Mouse (Mus musculus) kidney, adult 2 months (tissue): ENCODE measurements around the gene Pex5l. TPM values are rescaled to one million over a fixed set of nuclear protein-coding genes. Genes with fewer than 3 reads are reported as not detected.

Experiments
- DNase-seq: peaks from one replicate; pipeline ENCODE4 v3.0.0; 2021
- H3K27ac ChIP-seq: fragments of 200-500 bp; 2 replicates; pipeline ENCODE4 v1.5.1; 2012; ENCODE audit warnings: low read depth, low read length, control low read depth, inconsistent platforms; ENCODE audit not compliant: insufficient read depth
- H3K27me3 ChIP-seq: fragments of 200-500 bp; replicated peaks from 2 replicates; pipeline ENCODE4 v1.6.1; 2012; ENCODE audit warnings: mild to moderate bottlenecking, moderate library complexity, low read length, inconsistent platforms; ENCODE audit not compliant: control insufficient read depth, insufficient read depth
- H3K36me3 ChIP-seq: fragments of 200-500 bp; 2 replicates; pipeline ENCODE4 v1.6.1; 2012; ENCODE audit warnings: mild to moderate bottlenecking, moderate library complexity, low read length, inconsistent platforms; ENCODE audit not compliant: control insufficient read depth, insufficient read depth
- H3K4me1 ChIP-seq: fragments of 200-500 bp; 2 replicates; pipeline ENCODE4 v1.6.1; 2011; ENCODE audit warnings: low read length; ENCODE audit not compliant: control insufficient read depth, insufficient read depth
- H3K4me3 ChIP-seq: fragments of 200-500 bp; 2 replicates; pipeline ENCODE4 v1.5.1; 2011; ENCODE audit warnings: mild to moderate bottlenecking, low read depth, low read length, control low read depth; ENCODE audit not compliant: insufficient read depth
- CTCF ChIP-seq: fragments of 200-500 bp; conservative IDR thresholded peaks from 2 replicates; pipeline ENCODE4 v1.5.1; 2011; ENCODE audit warnings: low read depth, mild to moderate bottlenecking, control low read depth, low read length, moderate library complexity, mixed read lengths; ENCODE audit not compliant: insufficient read depth, insufficient read length
- POLR2A ChIP-seq: fragments of 200-500 bp; IDR thresholded peaks from one replicate; pipeline ENCODE4 v1.6.1; 2011; ENCODE audit warnings: low read depth, low read length, control low read depth
- WGBS: fragments of 180-500 bp; shearing (Covaris S2); methylation state at CpG from one replicate; pipeline ENCODE4 v1.1.7; 2018; 5-methylcytosine and 5-hydroxymethylcytosine counted together
- polyA plus RNA-seq: library from polyadenylated mRNA; depleted of rRNA; stranded (reverse); fragments of >200 nt; gene quantifications from 2 replicates; pipeline ENCODE4 v1.2.3, GENCODE M21; 2012

Pex5l gene
- polyA plus RNA-seq, 1 experiment = 0.58 TPM

DNA sequence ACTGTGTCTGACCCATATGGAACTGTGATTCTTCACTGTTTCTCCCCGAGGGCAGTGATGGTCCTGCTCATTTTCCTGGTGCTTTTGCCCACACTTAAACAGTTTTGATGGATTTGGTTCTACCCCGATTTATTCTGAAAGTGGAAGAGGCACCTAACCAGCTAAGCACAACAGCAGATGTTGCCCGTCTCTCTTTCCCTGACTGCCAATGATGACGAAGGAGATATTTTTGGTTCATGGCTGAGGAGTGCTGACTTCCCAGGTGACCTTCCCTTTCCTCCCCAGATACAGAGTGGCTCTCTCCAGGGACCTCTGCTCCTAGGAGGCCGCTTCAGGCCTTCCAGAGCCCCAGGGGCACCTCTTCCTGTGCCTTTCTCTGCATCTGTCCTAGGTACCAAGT, 155.2 kb downstream of the Pex5l start:
- TF ChIP-seq POLR2A = no peak
- no peak for TF ChIP-seq CTCF
- WGBS = 55% methylated on average over 5 of the region's 5 CpGs
- Histone ChIP-seq H3K4me3 (no peak overlapping the region), H3K27ac (no peak overlapping the region), H3K36me3 (no peaks in the 10 kb centered on the region), H3K27me3 (no peaks in the 10 kb centered on the region), H3K4me1 (no peaks in the 10 kb centered on the region)
- DNase-seq = no peak

DNA sequence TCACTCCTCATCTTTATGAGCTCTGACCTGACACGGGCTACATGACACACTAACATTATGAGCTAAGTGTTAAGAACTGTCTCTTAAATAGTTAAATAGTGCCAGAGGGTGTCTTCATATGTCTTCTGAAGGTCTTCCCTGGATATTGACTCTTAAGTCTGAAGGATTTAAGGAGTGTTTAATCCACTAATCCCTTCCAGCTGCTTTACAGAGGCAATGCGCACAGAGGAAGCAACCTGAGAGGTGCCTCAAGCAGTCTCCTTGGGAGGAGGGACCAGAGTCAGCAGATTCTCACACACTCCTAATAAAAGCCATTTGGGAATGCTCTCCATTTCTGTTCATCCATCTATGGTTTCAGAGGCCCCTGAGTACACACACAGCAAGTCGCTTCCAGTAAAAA, 157.9 kb downstream of the Pex5l start:
- Histone ChIP-seq H3K4me3 (no peak overlapping the region), H3K27me3 (no peaks in the 10 kb centered on the region), H3K36me3 (no peaks in the 10 kb centered on the region), H3K4me1 (no peaks in the 10 kb centered on the region), H3K27ac (no peak overlapping the region)
- TF ChIP-seq POLR2A (no peak), CTCF (no peak)
- WGBS = 48% methylated on average over 3 of the region's 3 CpGs
- no peak for DNase-seq

DNA sequence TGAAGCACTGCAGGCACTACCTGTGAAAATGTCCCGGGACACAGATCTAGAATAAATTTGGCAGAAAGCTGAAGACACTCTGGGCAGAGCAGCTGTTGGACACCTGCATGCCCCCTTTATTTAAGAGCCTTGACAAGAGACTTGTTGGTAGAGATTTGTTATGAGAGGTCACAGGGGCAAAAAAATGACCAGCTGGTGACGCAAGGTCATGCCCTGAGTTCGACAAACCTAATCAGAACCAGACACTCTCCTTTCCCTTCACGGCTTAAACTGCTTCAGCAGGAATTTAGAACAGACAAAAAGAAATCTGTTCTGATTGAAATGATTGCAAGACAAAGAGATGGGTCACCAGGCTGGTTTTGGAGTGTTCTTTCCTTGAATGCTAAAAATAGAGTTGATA, 163.1 kb downstream of the Pex5l start:
- Histone ChIP-seq H3K27ac (no peak overlapping the region), H3K4me1 (no peaks in the 10 kb centered on the region), H3K4me3 (no peak overlapping the region), H3K36me3 (no peaks in the 10 kb centered on the region), H3K27me3 (no peaks in the 10 kb centered on the region)
- DNase-seq = no peak
- TF ChIP-seq POLR2A (no peak), CTCF (no peak)
- WGBS = 57% methylated on average over 4 of the region's 4 CpGs

DNA sequence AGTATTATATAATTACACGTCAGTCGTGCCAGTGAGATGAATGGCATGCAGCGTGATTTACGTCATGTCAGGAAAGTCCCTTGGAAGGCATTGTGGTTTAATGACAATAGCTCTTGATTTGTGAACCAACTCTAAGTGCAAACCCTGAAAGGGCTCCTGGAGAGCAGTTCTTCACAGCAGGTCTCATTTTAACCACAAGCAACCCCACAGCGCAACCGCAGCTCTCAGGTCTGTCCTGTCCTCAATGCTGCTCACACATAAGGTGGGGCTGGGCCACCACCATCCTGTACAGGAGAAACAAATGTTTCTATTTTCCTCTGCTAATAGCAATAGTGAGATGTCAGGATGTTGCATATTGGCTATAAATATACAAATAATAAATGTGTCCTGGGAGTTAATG, 163.8 kb downstream of the Pex5l start:
- TF ChIP-seq POLR2A (no peak), CTCF (no peak)
- DNase-seq = no peak
- H3K27ac ChIP-seq = no peak overlapping the region
- H3K27me3 ChIP-seq = no peaks in the 10 kb centered on the region
- WGBS = 62% methylated on average over 6 of the region's 6 CpGs
- H3K36me3 ChIP-seq = no peaks in the 10 kb centered on the region
- no peaks in the 10 kb centered on the region for H3K4me1 ChIP-seq
- no peak overlapping the region for H3K4me3 ChIP-seq

DNA sequence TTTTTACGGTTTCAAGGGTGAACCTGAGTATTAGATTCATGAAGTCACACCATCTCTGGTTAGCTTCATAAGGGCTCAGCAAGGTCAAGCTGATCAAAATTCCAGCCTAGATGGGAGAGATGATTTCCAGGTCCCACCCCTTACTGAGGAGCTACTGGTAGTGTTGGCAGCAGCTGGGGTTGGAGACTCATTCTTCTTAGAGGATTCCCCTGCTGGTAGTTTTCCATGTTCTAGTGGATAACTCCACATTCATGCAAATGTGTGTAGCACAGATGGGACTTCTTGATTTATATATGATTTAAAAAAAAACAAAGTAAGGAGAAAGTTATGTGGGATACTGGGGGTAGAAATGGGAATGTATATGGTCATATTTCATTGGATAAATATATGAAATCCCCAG, 172.8 kb downstream of the Pex5l start:
- no peak overlapping the region for H3K27ac ChIP-seq
- H3K27me3 ChIP-seq = no peaks in the 10 kb centered on the region
- 100% methylated on average over 1 of the region's 1 CpGs for WGBS
- TF ChIP-seq POLR2A = no peak
- no peak for TF ChIP-seq CTCF
- H3K36me3 ChIP-seq = no peaks in the 10 kb centered on the region
- H3K4me3 ChIP-seq = no peak overlapping the region
- DNase-seq = no peak
- no peaks in the 10 kb centered on the region for H3K4me1 ChIP-seq

DNA sequence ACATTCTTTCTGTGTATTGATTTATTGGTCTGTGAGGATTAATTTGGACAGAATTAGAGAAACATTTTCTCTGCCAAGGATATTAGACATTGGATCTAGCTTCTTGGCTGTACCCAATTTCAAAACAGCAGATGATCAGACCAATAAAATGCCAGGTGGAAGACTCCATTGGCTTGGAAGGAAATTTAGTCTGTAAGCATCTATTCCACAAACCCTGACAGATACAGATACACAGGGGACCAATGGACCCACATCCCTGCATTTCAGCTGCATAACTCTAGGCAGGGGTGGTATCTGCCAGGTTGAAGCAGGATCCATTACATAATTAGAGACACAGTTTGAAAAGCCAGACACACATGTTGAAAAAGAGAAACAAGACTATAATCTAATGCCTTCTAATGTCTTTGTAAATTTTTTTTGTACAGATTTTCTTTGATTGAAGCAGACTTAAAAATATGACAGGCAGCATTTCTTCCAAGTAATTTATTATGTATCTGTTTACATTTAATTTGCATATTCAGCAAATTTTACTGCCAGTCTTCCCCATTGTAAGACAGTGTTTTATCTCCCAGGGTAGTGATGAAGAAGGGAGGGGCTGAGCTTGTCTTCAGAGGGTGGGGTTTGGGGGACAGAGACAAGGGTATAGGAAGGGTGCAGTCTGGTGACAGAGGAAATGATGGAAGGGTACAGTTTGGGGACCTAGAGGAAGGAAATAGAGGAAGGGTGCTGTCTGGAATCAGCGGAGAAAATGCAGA, 174.2 kb downstream of the Pex5l start:
- no peaks in the 10 kb centered on the region for H3K36me3 ChIP-seq
- no peak overlapping the region for H3K27ac ChIP-seq
- DNase-seq = no peak
- H3K4me1 ChIP-seq = no peaks in the 10 kb centered on the region
- H3K4me3 ChIP-seq = no peak overlapping the region
- no peaks in the 10 kb centered on the region for H3K27me3 ChIP-seq
- WGBS = 81% methylated on average over 1 of the region's 1 CpGs
- no peak for TF ChIP-seq CTCF
- TF ChIP-seq POLR2A = no peak

DNA sequence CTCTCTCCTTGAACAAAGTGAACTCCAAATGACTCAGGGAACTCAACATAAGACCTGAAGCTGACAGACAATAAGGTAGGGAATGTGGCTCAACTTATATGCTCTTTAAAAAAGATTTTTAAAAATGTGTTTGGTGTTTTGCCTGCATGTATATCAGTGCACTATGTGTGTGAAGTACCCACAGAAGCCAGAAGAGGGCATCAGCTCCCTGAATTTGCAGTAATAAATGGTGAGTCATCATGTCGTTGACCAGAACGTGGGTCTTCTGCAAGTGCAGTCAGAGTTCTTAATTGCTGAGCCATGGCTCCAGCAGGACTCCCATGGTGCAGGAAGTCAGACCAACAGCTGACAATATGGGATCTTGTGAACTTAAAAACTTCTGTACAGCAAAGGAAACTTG, 177.5 kb downstream of the Pex5l start:
- Histone ChIP-seq H3K36me3 (no peaks in the 10 kb centered on the region), H3K27ac (no peak overlapping the region), H3K27me3 (no peaks in the 10 kb centered on the region), H3K4me1 (no peaks in the 10 kb centered on the region), H3K4me3 (no peak overlapping the region)
- WGBS = 1% methylated on average over 2 of the region's 2 CpGs
- TF ChIP-seq POLR2A (no peak), CTCF (no peak)
- peak; percentile 7 for DNase-seq

DNA sequence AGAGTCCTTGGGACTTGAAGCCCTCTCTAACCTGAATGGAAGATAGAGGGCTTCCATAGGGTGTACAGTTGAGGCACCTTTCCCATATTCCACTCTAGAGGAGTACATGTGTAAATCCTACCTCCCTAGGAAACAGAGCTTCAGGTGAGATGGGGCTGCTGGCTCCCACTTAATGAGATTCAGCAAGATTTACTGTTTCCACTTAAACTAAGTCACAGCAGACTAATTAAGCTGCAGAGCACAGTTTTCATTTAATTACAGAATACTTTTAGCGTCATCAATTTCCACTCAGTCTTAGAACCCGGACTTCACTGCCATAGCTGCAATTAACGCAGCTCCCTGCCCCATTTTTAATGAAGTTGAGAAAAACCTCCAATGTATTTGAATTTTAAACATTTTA, 181.6 kb downstream of the Pex5l start:
- DNase-seq = no peak
- Histone ChIP-seq H3K4me1 (no peaks in the 10 kb centered on the region), H3K27ac (no peak overlapping the region), H3K27me3 (no peaks in the 10 kb centered on the region), H3K36me3 (no peaks in the 10 kb centered on the region), H3K4me3 (no peak overlapping the region)
- WGBS = 41% methylated on average over 3 of the region's 3 CpGs
- TF ChIP-seq POLR2A (no peak), CTCF (no peak)
